Mouse (Mus musculus) embryonic facial prominence, embryonic 14.5 days (tissue): ENCODE measurements around the gene Mxra8. TPM values are rescaled to one million over a fixed set of nuclear protein-coding genes. Genes with fewer than 3 reads are reported as not detected.

ENCODE experiments used
- ATAC-seq: fragments of 200-750 bp; cut with Nextera tagmentation; 2 replicates; pipeline ENCODE4 v1.8.0; 2017; ENCODE audit warnings: low read depth, moderate number of reproducible peaks, moderate TSS enrichment
- DNase-seq: peaks from one replicate; pipeline ENCODE4 v3.0.0-alpha.2; 2015; ENCODE audit warnings: low spot score
- H3K27ac ChIP-seq: fragments of 300-500 bp; sonication (generic); replicated peaks from 2 replicates; pipeline ENCODE4 v1.5.1; 2014; ENCODE audit warnings: low read depth, mild to moderate bottlenecking, low read length, moderate library complexity
- H3K27me3 ChIP-seq: fragments of 300-500 bp; sonication (generic); replicated peaks from 2 replicates; pipeline ENCODE4 v1.6.1; 2014; ENCODE audit warnings: low read length; ENCODE audit not compliant: control insufficient read depth, insufficient read depth
- H3K36me3 ChIP-seq: fragments of 300-500 bp; sonication (generic); 2 replicates; pipeline ENCODE4 v1.6.1; 2014; ENCODE audit warnings: low read length, mixed read lengths; ENCODE audit not compliant: control insufficient read depth, insufficient read depth
- H3K4me1 ChIP-seq: fragments of 300-500 bp; sonication (generic); 2 replicates; pipeline ENCODE4 v1.6.1; 2014; ENCODE audit warnings: antibody characterized with exemption, low read length; ENCODE audit not compliant: control insufficient read depth, insufficient read depth
- H3K4me2 ChIP-seq: fragments of 300-500 bp; sonication (generic); 2 replicates; pipeline ENCODE4 v1.6.1; 2014; ENCODE audit warnings: low read depth, mild to moderate bottlenecking, low read length, moderate library complexity, mixed read lengths
- H3K4me3 ChIP-seq: fragments of 300-500 bp; sonication (generic); 2 replicates; pipeline ENCODE4 v1.5.1; 2014; ENCODE audit warnings: low read depth, mild to moderate bottlenecking, low read length
- H3K9ac ChIP-seq: fragments of 300-500 bp; sonication (generic); 2 replicates; pipeline ENCODE4 v1.6.1; 2014; ENCODE audit warnings: low read depth, mild to moderate bottlenecking, low read length, moderate library complexity, mixed read lengths
- H3K9me3 ChIP-seq: fragments of 300-500 bp; sonication (generic); 2 replicates; pipeline ENCODE4 v1.6.1; 2016; ENCODE audit warnings: low read length; ENCODE audit not compliant: control insufficient read depth
- WGBS: fragments of 180-500 bp; shearing (Covaris S2); extraction: QIAGEN DNeasy Blood & Tissue Kit; methylation state at CpG from one replicate; pipeline ENCODE4 v1.1.7; 2014; 5-methylcytosine and 5-hydroxymethylcytosine counted together
- polyA plus RNA-seq: library from polyadenylated mRNA; unstranded; fragments of >200 nt; fragmentation: Nextera tagmentation; extraction: Ambion mirVana; gene quantifications from 2 replicates; pipeline ENCODE4 v1.2.1, GENCODE M21; 2014

Mxra8 gene
- polyA plus RNA-seq, 1 experiment from 2014 or later: 138 TPM

DNA sequence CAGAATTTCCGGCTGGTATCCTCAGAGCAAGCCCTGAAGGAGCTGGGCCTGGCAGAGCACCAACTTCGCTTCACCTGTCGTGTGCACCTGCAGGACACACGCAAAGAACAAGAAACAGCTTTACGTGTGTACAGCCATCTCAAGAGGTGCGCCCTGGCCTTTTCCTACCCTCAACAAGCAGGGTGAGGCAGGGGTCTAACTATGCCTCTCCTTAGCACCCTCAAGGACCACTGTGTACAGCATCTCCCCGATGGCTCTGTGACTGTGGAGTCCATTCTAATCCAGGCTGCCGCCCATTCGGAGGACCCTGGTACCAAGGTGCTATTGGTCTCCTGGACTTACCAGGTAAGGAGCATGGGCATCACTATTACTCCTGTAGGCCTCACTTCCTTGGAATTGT is 48.7 kb downstream of the Mxra8 start:
- H3K27me3 ChIP-seq: no peaks in the 10 kb centered on the region
- no peak overlapping the region for H3K27ac ChIP-seq
- H3K36me3 ChIP-seq: peaks cover 51% of the 10 kb centered on the region
- no peak overlapping the region for H3K4me2 ChIP-seq
- H3K9me3 ChIP-seq: no peaks in the 10 kb centered on the region
- WGBS: 93% methylated on average over 9 of the region's 9 CpGs
- ATAC-seq (no peak), DNase-seq (no peak)
- H3K4me1 ChIP-seq: peaks cover 10% of the 10 kb centered on the region
- H3K4me3 ChIP-seq: no peak overlapping the region
- H3K9ac ChIP-seq: no peak overlapping the region

DNA sequence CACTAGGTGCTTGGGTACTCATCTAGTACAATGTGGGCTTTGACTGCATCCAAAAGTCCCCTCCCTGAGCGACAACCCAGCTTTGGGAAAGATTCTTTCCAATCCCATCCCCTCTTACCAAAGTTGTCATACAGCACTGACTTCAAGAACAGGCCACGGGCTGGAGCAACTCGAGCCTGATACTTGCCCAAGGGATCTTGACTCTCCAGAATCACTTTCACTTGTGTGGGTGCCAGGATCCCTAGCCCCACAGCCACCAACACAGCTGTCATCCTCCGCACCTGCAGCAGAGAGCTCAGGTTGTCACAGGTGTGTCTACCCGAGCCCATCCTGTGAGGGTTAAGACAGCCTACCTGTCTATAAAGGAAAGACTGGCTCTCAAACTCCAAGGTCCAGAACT is 49.8 kb downstream of the Mxra8 start:
- H3K9ac ChIP-seq: no peak overlapping the region
- H3K4me3 ChIP-seq: no peak overlapping the region
- H3K36me3 ChIP-seq: peaks cover 51% of the 10 kb centered on the region
- no peaks in the 10 kb centered on the region for H3K9me3 ChIP-seq
- ATAC-seq (no peak), DNase-seq (no peak)
- H3K4me2 ChIP-seq: no peak overlapping the region
- no peaks in the 10 kb centered on the region for H3K27me3 ChIP-seq
- no peak overlapping the region for H3K27ac ChIP-seq
- peaks cover 21% of the 10 kb centered on the region for H3K4me1 ChIP-seq
- 78% methylated on average over 5 of the region's 5 CpGs for WGBS

DNA sequence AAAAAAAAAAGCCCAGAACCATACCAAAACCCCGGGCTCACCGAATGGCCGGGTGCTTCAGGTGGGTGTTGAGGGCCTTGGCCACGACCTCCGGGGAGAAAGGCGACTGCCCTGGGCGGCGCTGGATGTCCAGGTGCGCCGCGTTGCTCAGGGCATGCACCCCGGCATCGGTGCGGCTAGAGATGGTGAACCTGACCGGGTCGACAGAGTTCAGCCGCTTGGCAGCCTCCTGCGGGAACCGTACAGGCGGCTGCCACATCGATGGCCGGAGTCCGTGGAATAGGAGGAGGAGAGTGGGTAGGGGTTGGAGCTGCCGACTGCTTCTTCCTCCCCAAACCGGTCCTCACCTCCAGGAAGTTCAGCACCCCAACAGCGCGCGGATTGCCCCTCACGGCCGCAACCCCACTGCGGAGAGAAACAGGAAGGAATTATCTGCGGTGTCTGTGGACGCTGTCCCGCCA is 51.6 kb downstream of the Mxra8 start:
- H3K4me1 ChIP-seq: peaks cover 32% of the 10 kb centered on the region
- H3K9me3 ChIP-seq: no peaks in the 10 kb centered on the region
- H3K27me3 ChIP-seq: no peaks in the 10 kb centered on the region
- no peak overlapping the region for H3K27ac ChIP-seq
- no peak for DNase-seq
- WGBS: 1% methylated on average over 33 of the region's 34 CpGs
- ATAC-seq: no peak
- H3K4me3 ChIP-seq: peak overlapping the region; percentile 95
- peaks cover 40% of the 10 kb centered on the region for H3K36me3 ChIP-seq
- H3K4me2 ChIP-seq: peak overlapping the region; percentile 97
- peak overlapping the region; percentile 86 for H3K9ac ChIP-seq

DNA sequence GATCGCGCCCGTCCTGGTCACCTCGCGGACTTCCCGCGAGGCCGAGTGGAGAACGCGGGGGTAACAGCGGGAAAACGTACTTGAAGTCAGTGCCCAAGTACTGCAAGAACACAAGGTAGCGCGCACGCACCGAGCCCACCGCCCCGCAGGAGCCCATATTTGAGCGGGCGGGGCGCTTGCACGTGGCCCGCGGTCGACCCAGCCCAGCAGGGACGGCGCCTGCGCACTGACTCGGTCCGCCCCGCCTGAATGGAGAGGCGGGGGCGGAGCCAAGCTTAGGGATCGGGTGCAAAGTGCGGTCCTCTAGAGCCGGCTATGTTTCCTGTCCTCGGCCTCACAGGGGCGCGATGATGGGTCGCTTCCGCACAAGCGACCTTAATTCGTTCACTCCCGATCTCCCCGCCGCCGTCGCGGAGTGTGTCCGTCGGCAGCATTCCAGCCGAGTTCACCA is 52.1 kb downstream of the Mxra8 start, which contains the start of the genes Pusl1 and Acap3:
Gene Pusl1 (minus strand): TSS at position 231 of the 451 bp plus-strand sequence.
Gene Acap3 (plus strand): TSS at position 272 of the 451 bp plus-strand sequence.
- peak within 1 kb of the TSS; percentile 97 for H3K4me2 ChIP-seq

DNA sequence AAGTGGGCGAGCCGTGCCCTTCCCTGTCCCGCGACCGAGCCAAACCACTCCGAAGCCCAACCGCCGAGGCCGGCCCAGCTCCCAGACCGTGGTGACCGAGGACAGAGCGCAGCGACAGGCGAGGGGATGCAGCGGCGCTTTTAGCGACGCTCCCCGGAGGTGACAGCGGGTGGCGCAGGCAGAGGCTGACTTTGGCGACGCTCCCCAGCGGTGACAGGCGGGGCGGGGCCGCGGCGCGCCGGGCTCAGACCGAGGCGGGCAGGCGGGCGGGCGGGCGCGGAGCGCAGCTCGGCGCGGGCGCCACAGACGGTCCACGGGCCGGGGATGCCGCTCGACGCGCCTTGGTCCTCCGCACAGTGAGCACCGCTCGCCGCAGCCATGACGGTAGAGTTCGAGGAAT is 52.5 kb downstream of the Mxra8 start:
- Histone ChIP-seq H3K36me3 (peaks cover 38% of the 10 kb centered on the region), H3K27ac (peak overlapping the region; percentile 94), H3K4me3 (peak overlapping the region; percentile 95), H3K27me3 (no peaks in the 10 kb centered on the region), H3K4me2 (peak overlapping the region; percentile 97), H3K9me3 (no peaks in the 10 kb centered on the region), H3K9ac (peak overlapping the region; percentile 86), H3K4me1 (peaks cover 32% of the 10 kb centered on the region)
- ATAC-seq (peak; percentile 92), DNase-seq (peak; percentile 91)
- WGBS: 0% methylated on average over 8 of the region's 56 CpGs

More for the DNA sequence above, 52.1 kb downstream of the Mxra8 start, which contains the start of the genes Pusl1 and Acap3:
- no peaks in the 10 kb centered on the region for H3K9me3 ChIP-seq
- peak within 1 kb of the TSS; percentile 86 for H3K9ac ChIP-seq
- DNase-seq (peak; percentile 97), ATAC-seq (peak; percentile 92)
- H3K27me3 ChIP-seq: no peaks in the 10 kb centered on the region
- peaks cover 38% of the 10 kb centered on the region for H3K36me3 ChIP-seq
- peak within 1 kb of the TSS; percentile 95 for H3K4me3 ChIP-seq
- WGBS: under 1% methylated on average over 28 of the region's 52 CpGs
- H3K4me1 ChIP-seq: peaks cover 32% of the 10 kb centered on the region
- H3K27ac ChIP-seq: peak within 1 kb of the TSS; percentile 94

DNA sequence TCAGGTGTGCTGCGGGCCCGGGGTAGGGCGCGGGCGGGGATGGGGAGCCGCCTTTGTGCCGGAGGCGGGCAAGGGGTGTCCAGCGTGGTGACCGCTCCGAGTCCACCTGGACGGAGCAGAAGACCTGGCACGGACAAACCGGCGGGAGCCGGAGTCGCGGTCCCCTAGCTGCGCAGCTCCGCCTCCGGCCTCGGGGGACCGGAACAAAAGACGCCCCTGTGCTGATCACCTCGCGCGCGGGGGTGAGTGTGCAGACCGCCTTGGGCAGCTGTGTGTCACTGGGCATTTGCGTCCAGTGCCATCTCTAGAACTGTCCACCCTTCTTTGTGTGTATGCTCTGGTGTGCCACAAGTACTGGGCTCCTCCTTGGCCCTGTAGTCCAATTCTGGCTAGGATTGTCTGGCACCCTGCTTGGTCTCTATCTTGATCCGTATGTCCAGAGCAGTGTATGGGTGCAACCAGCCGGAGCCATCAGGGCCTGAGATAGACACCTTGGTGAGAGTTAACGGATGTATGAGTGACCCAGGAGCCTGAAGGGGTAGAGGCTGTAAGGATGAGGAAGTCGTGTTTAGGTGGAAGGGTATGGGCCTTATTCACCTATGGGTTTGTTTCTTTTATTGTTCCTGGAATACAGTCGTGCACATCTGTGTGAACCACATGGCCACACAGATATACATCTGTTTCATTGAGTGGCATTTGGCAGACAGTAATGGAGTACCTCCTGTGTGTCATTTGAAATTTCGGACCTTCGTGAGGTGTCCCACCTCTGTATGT is 53.1 kb downstream of the Mxra8 start:
- WGBS: 5% methylated on average over 36 of the region's 37 CpGs
- ATAC-seq: peak; percentile 16
- Histone ChIP-seq H3K9me3 (no peaks in the 10 kb centered on the region), H3K27me3 (no peaks in the 10 kb centered on the region), H3K4me1 (peaks cover 32% of the 10 kb centered on the region), H3K4me2 (peak overlapping the region; percentile 97), H3K36me3 (peaks cover 34% of the 10 kb centered on the region), H3K27ac (peak overlapping the region; percentile 94), H3K9ac (peak overlapping the region; percentile 86), H3K4me3 (peak overlapping the region; percentile 95)
- DNase-seq: peak; percentile 29

DNA sequence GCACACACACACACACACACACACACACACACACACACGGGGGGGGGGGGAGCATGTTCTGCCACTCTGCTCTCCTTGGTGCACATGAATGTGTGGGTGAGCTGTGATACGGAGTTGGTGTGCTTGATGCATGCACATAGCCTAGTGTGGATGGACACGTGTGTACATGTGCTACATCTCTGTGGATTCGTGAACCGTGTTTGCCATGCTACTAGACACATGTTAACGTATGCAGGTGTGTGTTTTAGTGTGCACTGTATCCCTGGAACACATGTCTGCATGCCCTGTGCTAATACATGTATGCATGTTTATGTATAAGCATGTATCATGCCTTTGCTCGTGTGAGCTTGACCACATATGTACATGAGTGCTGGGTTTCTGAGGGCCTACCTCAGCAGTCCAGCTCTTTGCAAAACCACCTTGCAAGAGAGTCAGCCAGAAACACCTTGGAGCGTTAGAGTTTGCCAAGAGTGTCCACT is 53.8 kb downstream of the Mxra8 start:
- DNase-seq (no peak), ATAC-seq (no peak)
- Histone ChIP-seq H3K36me3 (peaks cover 28% of the 10 kb centered on the region), H3K4me3 (peak overlapping the region; percentile 95), H3K9ac (peak overlapping the region; percentile 86), H3K9me3 (no peaks in the 10 kb centered on the region), H3K27me3 (no peaks in the 10 kb centered on the region), H3K4me1 (peaks cover 32% of the 10 kb centered on the region), H3K27ac (no peak overlapping the region), H3K4me2 (peak overlapping the region; percentile 97)
- 76% methylated on average over 7 of the region's 8 CpGs for WGBS
